Mouse (Mus musculus) heart, postnatal 4 days (tissue): Measurements from ENCODE around the gene Iqcd. TPM values are rescaled to one million over a fixed set of nuclear protein-coding genes. Genes with fewer than 3 reads are reported as not detected.

ENCODE experiments used
- DNase-seq: peaks from one replicate; pipeline ENCODE4 v3.0.0; 2021
- total RNA-seq, 2 experiments: library from RNA; stranded (reverse); gene quantifications; 2 replicates each; pipeline ENCODE4 v1.2.3; 2021

Iqcd gene
- total RNA-seq, 2 experiments from 2014 or later: not detected

DNA sequence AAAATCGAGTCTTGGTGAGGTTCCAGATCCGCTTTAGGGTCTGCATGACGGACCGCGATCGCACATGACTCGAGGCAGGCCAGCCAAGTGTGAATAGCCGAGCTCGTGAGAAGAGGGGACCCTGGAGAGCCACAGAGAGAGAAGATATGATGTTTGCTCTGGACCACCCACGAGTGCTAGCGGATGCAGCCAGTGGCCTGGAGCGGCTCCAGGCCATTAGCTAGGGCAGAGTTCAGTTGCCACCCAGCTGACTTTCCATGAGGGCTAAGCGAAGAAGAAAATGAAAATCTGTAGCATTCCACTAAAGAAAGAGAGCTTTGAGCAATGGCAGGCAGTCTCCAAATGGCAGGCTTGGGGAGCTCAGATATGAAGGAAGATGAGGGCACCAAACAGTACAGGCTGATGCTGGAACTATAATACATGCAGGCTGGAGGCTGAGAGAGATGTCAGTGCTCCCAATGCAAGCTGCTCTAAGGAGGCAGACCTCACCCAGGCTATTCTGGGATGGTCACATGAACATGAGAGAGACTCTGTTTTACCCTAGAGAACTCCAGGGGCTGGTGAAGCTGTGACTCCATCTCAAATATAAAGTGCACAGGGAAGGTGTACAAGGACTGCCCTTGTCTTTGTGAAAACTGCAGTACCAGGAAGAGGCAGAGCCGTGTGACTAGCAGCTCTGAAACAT, 17.6 kb upstream of the Iqcd start:
- peak; percentile 44 for DNase-seq

DNA sequence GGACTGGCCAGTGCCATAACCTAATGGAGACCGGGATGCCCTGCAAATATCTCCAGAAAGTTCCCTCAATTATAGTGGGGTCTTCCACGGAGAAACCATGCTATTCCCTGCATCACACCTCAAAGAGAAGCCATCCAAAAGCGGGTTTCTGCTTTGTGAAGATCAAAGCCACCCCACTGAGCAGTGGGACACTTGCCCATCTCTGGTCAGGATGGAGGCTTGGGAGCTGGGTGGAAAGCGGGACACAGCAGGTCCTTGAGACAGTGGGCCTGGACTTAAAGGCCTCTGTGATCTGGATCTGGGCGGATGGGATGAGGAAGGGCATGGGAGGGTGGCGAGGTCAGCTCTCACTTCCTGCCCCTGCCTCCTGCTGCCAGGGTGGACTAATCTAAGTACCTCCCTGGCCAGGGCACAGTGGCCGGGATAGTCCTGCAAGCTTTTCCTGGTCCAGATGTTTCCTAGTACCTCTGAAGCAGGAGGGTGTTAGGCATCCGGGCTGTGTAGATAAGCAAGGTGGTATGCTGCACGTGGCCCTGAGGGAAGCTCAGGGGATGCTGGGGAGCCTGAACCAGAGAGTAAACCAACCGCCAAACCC, 14.2 kb upstream of the Iqcd start:
- DNase-seq: no peak

DNA sequence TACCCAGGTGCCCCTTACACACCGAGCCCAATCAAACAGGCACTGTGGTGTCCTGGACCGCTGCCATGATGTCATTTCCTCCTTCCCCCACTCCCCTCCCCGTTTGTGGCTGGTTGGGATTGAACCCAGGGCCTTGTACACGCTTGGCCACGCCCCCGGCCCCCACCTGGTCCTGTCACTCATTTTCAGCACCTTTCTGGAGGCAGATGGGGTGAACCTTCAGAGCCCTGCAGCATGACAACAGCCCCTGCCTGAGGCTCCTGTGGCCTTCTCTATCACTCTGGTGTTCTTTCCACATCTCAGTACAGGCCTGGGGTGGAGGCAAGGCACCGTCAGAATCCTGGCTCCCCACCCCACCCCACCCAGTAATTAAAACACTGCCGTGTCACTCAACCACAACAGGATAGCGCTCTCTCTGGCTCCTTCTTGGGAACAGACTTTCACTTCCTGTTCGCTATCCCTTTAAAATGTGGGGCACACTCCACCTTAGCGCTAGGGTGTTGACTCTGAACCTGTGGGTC, 12.0 kb upstream of the Iqcd start:
- no peak for DNase-seq

DNA sequence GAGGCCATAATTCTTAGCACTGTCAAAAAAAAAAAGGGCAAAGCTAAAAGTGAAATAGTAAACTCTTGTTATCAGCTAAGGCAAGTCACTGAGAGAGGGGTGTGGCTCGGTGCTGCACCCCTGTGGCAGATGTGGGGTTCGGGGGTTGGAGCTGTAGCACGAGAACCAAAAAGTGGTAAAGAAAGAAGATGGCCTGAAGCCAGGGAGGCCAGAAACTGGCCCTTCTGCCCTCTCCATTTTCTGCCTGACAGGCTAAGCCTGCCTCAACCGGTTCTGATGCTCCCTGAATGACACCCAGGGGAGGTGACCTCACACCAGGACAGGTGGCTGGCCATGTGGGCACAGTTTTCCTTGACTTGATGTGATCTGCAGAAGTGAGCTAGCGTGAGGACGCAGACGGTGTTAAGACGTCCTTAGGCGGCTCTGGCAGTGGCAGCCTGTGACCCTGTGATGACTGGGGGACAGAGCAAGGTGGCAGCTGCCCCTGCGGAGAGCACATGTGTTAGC, 10.8 kb upstream of the Iqcd start:
- DNase-seq: no peak

DNA sequence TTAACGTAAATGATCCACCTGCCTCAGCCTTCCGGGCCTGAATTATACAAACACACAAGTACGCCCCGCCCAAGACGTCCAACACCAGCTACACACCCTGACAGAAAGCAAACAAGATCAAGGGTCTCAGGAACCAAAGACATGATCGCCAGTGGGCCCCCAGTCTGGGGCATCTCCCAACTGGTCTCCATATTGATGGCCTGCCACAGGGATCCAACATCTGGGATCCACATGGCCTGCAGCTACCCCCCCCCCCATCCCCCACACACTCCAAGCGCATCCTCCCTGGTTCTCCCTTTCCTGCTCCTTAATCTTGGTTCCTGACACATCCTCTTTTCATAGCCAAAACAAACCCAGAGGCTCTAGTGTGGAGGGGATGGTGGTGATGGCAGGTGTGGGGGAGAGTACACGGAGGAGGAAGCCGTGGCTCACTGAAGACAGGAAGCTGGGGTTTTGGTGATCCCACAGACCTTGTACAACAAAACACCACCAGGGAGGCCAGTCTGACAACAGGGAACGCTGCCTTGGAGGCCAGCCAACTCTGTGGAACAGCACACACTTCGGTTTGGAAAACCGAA, 10.2 kb upstream of the Iqcd start:
- DNase-seq: peak; percentile 76

DNA sequence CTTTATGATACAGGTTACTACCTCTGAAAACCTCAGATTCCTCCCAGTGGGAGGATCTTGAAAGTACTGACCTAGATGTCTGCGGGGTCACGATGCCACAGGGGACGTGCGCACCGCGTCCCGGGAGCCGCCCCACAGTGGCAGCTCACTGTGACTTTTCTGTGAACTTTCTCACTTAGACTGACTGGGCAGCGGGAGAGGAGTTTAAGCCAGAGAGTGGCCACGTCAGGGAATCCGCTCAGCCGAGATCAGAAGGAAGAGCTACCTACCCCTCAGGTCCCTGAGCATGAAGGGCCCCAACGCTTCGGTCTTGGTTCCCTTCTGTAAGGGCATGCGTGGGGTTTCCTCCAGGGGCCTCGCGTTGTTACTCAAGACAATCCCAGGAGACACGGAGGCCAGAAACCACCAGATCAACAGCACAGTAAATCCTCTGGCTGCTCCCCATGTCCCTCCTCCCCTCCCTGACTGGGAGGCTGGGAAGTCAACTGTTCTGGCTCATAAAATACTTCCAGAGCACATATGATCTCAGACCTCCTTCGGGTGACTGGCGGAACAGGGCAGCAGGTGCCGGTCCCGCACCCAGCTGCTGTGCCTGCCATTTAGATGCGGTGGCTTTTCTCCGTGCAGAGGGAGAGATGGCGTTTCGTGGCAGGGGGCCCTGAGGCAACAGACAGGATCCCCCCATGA, 9.5 kb upstream of the Iqcd start:
- peak; percentile 64 for DNase-seq

DNA sequence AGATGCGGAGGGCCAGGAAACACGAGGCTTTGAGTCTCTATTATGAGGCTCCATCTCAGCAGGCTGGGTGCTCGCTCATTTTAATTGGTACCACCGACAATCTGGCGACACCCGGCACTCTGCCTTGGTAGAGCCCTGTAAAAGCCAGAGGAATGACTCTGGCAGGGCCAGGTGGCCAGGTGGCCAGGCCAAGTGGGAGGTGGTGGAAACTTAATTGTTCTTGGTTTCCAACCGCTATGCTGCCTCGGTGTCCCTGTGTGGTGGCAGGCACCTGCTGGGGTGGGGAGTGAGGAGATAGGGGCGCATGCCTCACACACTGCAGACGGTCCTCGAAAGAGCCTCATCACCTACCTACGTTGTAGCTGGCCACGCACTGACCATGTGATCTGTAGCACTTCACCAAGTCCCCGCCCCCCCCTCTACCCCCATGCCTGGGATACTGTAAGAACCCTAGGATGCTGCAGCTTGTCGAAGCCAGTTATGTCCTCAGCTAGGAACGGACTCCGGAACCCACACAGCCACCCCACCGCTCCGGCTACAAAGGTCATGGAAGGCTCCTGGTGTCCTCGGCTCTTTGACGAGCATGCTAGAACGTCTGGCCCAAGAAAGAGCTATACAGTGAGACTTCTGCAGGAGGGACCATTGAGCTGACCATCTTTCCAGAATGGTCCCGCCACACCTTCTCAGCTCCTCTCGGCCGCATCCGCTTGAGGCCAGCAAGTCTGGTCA, 8.8 kb upstream of the Iqcd start:
- DNase-seq: no peak

DNA sequence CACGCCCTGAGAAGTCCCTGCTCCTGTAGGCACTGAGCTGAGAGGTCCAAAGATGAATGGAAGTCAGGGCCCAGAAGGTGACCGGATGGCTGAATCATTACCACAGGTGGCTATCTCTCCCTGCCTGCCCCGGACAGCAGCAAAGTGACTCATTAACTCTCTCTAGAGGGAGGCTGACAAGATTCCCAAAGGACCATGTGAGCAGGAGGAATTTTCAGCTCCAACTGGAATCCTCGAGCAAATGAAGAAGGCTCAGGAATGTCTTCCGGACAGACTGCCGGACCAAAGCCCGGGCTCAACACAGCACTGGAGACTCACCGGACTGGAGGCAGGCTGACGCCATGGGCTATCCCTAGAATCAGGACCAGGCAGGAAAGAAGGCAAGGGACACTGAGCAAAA, 6.8 kb upstream of the Iqcd start:
- no peak for DNase-seq

DNA sequence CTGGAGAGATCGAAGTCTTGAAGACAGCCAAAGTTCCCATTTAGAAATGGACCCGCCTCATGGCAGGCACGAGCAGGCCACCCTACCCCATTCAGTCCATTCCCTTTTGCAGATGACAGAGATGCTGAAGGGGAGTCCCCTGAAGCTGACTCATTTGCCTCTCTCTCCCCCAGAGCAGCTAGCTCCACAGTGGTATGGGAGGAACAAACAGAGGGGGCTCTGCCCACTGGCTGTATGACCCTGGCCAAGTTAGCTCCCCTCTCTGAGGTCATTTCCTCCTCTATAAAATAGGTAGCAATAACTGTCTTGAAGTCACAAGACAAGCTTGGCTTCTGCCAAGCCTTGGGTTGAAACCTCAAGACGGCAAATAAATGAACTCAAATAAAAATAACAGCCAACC, 5.3 kb upstream of the Iqcd start:
- DNase-seq: no peak

DNA sequence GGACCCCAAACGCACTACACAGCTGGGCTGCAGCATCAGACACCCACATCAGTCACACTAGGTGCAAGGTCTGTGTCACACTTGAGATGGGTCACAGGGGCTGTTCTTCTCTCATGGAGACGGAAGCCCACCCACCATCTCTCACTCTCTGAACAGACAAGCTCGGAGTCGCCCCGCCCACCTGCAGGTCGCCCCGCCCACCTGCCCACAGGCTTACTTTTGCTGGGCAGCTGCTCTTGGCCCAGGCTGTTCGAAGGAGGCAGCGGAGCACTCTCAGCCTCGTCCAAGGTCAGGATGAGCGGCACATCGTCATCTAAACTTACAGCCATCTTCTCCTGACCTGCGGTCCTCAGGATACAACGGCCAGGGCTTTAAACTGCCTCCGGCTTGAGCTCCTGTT, 3.8 kb upstream of the Iqcd start:
- DNase-seq: no peak

DNA sequence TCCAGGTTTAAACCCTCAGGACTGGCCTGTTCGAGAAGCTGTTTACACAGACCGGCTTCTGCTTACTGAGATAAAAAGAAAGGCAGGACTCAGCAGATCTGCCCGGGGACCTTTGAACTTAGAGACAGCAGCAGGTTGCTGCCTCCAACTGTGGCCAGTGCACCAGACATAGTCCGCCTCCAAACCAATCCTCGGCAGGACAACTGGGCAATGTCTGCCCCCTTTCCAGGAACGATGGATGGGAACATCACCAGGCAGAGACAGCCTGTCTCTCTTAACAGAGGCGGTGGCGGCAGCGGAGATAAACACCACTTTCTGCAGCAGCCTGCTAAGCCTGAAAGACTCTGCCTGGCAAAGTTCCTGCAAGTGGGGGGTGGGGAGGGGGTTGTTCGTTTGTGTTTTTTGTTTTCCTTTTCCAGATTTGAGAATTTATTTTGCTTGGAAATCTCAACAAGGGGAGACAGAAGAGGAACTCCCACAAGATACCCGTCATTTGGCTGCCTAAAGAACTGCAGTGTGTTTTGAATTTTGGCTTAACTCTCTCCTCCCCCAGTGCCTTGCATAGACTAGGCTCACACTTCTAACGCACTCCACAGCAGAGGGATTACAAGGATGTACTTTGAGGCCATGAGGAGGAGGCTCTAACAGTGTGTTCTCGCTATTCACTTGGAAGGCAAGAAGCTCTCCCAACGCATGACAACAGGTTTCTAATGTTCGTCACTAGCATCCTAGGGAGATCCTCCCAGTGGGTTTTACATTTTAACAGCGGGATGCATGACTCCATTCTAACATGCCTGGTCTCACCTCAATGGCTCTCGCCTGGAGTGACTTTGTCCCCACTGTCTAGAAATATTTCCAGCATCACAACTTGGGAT, 1.8 kb upstream of the Iqcd start:
- DNase-seq: peak; percentile 51

DNA sequence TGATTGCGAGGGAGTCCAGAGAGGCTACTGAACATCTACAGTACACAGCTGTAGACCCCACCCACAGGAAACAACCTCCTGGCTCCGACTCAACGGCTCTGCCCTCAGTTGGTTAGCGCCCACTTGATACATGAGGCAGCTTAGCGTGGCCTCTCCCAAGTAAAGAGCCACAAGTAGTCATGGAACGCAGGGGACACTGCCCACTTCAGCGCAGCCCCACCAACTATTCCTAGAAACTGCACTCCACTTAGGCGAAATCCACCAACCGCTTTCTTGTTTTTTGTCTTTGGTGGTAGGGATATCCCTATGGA, 1.2 kb upstream of the Iqcd start:
- peak; percentile 44 for DNase-seq

DNA sequence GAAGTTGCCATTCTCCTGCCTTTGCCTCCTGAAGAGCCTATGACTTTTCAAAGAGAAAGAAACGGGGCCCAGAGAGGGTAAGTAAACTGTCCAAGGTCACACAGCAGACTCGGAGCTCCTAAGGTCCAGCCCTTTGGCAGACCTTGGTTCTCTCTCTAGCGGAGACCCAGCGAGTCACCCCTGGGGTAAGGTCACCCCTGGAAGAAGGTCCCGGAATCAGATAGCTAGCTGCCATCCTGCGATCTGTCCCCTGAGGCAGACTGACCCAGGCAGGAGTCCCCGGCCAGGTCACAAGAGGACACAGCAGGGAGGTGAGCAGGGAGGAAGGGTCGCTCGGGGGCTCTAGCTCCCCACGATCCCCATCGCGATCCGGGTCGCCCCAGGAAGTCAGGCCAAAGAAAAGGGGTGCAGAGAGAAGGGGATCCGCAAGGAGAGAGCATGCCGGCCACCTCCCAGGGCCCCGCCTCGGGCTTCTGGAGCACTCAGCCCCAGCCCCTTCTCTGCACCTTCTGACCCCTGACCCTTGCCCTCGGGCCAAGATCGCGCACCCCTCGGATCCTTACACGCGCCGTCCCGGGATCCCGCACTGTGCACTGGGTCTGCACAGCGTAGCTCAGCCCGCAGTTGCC, 762 bp upstream of the Iqcd start:
- DNase-seq: no peak

DNA sequence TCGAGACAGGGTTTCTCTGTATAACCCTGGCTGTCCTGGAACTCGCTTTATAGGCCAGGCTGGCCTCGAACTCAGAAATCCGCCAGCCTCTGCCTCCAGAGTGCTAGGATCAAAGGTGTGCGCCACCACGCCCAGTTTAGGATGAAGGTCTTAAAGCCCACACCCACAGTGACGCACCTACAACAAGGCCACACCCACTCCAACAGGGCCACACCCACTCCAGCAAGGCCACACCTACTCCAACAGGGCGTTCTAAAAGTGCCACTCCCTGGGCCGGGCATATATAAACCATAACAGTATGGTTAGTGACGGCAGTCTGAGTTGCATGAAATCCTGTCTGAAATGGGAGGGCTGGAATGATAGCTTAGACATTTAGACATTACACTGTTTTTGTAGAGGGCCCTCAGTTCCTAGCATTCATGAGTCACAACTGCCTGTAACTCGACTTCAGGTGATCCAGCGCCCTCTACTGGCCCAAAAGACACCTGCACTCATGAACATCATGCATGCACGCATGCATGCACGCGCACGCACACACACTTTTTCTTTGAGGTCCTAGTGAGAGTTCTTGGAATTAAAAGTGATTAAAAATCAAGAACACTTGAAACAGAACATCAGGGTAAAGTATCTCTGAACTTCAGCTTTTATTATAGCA, 1.7 kb downstream of the Iqcd start:
- no peak for DNase-seq

DNA sequence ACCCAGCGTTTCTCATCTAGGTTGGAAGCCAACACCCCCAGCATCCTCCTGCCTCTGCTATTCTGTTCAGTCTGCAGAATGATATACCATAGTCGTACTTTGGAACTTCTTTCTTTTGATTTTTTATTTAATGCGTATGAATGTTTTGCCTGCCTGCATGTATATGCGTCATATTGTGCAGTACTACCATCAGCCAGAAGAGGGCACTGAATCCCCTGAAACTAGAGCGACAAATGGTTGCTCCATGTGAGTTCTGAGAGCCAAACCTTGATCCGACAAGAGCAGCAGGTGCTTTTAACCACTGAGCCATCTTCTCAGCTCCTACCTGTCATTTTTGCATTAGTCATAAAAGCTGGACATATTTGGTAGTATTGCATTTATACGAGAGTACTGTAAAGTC, 3.3 kb downstream of the Iqcd start:
- DNase-seq: no peak

DNA sequence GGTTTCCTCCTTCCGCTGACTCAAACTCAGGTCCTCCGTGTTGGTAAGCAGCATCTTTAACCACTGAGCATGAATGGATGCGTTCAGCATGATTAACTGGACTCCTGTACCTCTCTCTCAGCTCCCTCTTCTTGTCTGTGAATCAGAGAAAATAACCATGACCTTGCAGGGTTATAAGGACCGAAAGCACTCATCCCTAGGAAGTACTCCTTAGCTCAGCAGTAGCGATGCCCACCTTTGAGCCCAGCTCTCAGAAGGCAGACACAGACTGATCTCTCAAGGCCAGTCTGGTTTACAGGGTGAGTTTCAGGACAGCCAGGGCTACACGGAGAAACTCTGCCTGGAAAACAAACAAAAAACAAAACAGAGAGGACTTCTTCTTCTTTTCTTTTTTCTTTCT, 5.7 kb downstream of the Iqcd start:
- DNase-seq: no peak

DNA sequence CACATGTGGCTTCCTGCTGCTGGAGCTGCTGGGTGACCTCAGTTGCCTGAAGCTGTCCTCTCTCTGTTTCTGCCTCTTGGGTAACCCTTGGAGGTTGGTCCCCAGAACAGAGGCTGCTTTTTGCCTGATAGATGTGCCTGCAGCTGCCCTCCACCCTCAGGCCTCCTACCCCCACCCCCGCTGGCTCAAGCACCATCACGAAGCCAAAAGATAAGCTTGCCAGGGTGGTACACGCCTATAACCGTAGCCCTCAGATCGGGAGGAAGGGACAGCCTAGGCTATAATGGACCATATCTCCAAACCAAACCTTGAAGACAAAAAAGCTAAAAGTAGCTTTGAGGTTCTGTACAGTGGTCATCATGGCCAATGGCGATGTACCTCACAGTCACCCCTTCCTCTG, 10.8 kb downstream of the Iqcd start:
- no peak for DNase-seq

DNA sequence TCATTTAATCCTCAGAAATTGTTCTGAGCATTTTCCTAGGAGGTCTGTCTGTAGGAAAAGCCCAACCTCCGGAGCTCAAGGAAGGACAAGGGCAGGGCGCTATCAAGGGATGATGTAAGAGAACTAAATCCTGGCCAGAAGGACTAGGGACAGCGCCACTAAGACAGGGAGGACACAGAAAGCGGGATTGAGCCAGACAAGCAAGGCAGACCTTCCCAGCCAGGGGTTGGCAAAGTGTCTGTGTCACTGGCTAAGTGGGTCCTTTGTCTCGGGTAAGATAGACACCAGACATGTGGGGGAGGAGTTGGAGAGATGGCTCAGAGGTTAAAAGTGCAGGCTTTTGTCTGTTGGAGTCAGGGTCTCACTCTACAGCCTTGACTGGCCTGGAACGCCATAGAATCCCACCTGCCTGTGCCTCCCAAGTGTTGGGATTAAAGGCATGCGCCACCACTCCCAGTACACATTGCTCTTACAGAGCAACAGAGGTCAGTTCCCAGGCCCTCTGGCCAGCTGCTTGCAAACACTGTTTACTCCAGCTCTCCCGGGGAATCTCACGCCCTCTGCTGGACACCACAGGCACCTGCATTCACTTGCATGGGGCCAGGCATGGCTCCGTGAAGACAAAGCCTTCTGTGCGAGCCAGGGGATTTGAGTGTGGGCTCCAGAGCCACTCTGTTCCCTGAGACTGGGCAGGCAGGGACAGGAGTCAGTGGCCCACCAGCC, 12.3 kb downstream of the Iqcd start:
- DNase-seq: no peak

DNA sequence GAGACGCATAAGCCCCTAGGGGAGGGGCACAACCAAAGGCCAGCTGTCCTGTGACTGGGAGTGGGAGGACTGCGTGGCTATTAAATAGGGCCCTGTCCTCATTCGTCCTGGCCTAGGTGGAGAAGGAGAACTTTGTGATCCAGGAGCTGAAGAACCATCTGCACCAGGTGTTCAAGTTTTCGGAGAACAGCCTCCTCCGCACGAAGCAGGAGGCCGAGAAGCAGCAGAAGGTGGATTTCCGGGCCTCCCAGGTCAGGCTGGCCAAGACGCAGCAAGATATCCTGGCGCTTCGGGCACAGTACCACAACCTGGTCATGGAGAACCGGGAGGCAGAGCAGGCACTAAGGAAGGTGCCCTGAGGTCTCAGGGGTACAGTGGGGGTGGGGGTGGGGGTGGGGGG, 13.4 kb downstream of the Iqcd start:
- DNase-seq: no peak

DNA sequence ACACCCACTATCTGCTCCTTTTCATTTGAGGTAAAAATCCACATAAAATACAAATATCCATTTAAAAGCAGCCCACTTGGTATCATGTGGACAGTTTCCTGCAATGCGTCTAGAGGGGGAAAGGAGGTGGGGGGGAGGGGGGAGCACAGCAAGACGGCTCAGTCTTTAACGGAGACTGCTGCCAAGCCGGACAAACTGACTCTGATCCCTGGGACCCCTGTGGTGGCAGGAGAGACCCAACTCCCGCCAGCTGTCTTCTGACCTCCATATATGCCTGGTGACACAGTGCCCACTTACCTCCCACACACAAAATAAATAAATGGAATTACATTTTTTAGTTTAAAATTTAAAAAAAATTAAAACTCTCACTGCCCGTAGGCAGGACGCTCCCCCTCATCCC, 14.7 kb downstream of the Iqcd start:
- no peak for DNase-seq
